Mouse (Mus musculus) MEL (cell line): ENCODE results near the gene Uhrf2.

Experiments
- CTCF ChIP-seq, 3 experiments: IDR thresholded peaks in 2 of 3; conservative IDR thresholded peaks in 1 of 3; 2 replicates each; pipeline ENCODE4 v1.5.1; 2011 to 2012; ENCODE audit warnings: low read length in 3 of 3, low read depth in 2 of 3, mild to moderate bottlenecking in 2 of 3, improper control_type of control experiment in 1 of 3, inconsistent platforms in 1 of 3, mixed read lengths in 1 of 3, moderate library complexity in 1 of 3; ENCODE audit not compliant: control insufficient read depth in 1 of 3, insufficient read depth in 1 of 3, poor library complexity in 1 of 3, severe bottlenecking in 1 of 3
- MYC ChIP-seq: IDR thresholded peaks from 2 replicates; pipeline ENCODE4 v1.6.1; 2011; ENCODE audit warnings: low read depth, mild to moderate bottlenecking, low read length, improper control_type of control experiment, moderate library complexity
- NELFE ChIP-seq: IDR thresholded peaks from 2 replicates; pipeline ENCODE4 v1.6.1; 2011; ENCODE audit warnings: low read depth, low read length, improper control_type of control experiment
- NRF1 ChIP-seq: IDR thresholded peaks from 2 replicates; pipeline ENCODE4 v1.6.1; 2014; ENCODE audit warnings: low read depth, mild to moderate bottlenecking, inconsistent platforms, low read length, improper control_type of control experiment, moderate library complexity; ENCODE audit not compliant: poor library complexity, insufficient read depth, severe bottlenecking
- POLR2AphosphoS5 ChIP-seq: IDR thresholded peaks from 2 replicates; pipeline ENCODE4 v1.6.1; 2012; ENCODE audit warnings: low read depth, borderline replicate concordance, mild to moderate bottlenecking, inconsistent platforms, low read length, moderate library complexity, mixed read lengths

DNA sequence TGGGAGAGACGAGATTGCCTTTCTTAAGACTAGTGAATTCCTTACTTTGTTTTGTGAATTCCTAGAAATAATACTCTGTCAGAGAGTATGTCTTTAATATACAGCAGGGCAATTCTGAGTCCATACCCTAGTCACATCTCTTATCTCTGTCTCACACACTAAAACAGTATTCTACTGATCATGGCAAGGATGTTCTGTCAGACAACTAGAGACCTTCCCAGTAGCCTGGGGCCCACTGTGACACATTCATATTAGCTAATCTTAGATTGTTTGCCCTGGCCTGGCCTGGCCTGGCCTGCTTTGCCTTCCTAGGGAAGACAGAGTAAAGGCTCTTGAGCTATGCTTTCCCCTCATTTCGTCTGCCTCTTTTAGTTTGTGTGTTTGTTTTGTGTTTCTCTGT lies 20.3 kb downstream of the Uhrf2 start:
- no peak for TF ChIP-seq CTCF (IDR thresholded peaks at IDR 0.05 in 2 of 3, conservative IDR thresholded peaks at IDR 0.05 in 1 of 3; ENCODE audit: control insufficient read depth in 1 of 3, insufficient read depth in 1 of 3, low read depth in 2 of 3, low read length in 3 of 3, poor library complexity in 1 of 3, severe bottlenecking in 1 of 3)
- TF ChIP-seq NRF1: no peak
- no peak for TF ChIP-seq MYC
- TF ChIP-seq NELFE: no peak
- no peak for TF ChIP-seq POLR2AphosphoS5
